Mouse (Mus musculus) liver, embryonic 11.5 days (tissue): ENCODE results near the gene Fbxl3. TPM values are rescaled to one million over a fixed set of nuclear protein-coding genes. Genes with fewer than 3 reads are reported as not detected.

ENCODE experiments used
- ATAC-seq: fragments of 200-750 bp; cut with Nextera tagmentation; replicated peaks from 2 replicates; pipeline ENCODE4 v1.8.0; 2017; ENCODE audit warnings: moderate number of reproducible peaks, mild to moderate bottlenecking, moderate TSS enrichment, moderate library complexity; ENCODE audit not compliant: low FRiP score
- DNase-seq: peaks from one replicate; pipeline ENCODE4 v3.0.0-alpha.2; 2017; ENCODE audit warnings: low spot score
- H3K27ac ChIP-seq: fragments of 300-500 bp; sonication (generic); 2 replicates; pipeline ENCODE4 v1.5.1; 2014; ENCODE audit warnings: mild to moderate bottlenecking, low read depth, low read length, control low read depth
- H3K27me3 ChIP-seq: fragments of 300-500 bp; sonication (generic); replicated peaks from 2 replicates; pipeline ENCODE4 v1.6.1; 2014; ENCODE audit warnings: low read length, mixed read lengths; ENCODE audit not compliant: control insufficient read depth, insufficient read depth
- H3K36me3 ChIP-seq: fragments of 300-500 bp; sonication (generic); 2 replicates; pipeline ENCODE4 v1.6.1; 2014; ENCODE audit warnings: mild to moderate bottlenecking, low read length, moderate library complexity, mixed read lengths; ENCODE audit not compliant: control insufficient read depth, insufficient read depth
- H3K4me1 ChIP-seq: fragments of 300-500 bp; sonication (generic); replicated peaks from 2 replicates; pipeline ENCODE4 v1.6.1; 2014; ENCODE audit warnings: low read length, mixed read lengths; ENCODE audit not compliant: control insufficient read depth, insufficient read depth
- H3K4me2 ChIP-seq: fragments of 300-500 bp; sonication (generic); 2 replicates; pipeline ENCODE4 v1.6.1; 2014; ENCODE audit warnings: mild to moderate bottlenecking, control low read depth, moderate library complexity
- H3K4me3 ChIP-seq: fragments of 300-500 bp; sonication (generic); 2 replicates; pipeline ENCODE4 v1.5.1; 2014; ENCODE audit warnings: low read depth, low read length, control low read depth
- H3K9ac ChIP-seq: fragments of 300-500 bp; sonication (generic); 2 replicates; pipeline ENCODE4 v1.6.1; 2014; ENCODE audit warnings: low read depth, low read length, control low read depth
- H3K9me3 ChIP-seq: fragments of 300-500 bp; sonication (generic); 2 replicates; pipeline ENCODE4 v1.6.1; 2016; ENCODE audit warnings: low read length, inconsistent platforms, mixed read lengths; ENCODE audit not compliant: control insufficient read depth
- WGBS: fragments of 180-500 bp; shearing (Covaris S2); extraction: QIAGEN DNeasy Blood & Tissue Kit; methylation state at CpG from one replicate; pipeline ENCODE4 v1.1.7; 2014; 5-methylcytosine and 5-hydroxymethylcytosine counted together
- polyA plus RNA-seq: library from polyadenylated mRNA; unstranded; fragments of >200 nt; fragmentation: Nextera tagmentation; extraction: Ambion mirVana; gene quantifications from 2 replicates; pipeline ENCODE4 v1.2.1, GENCODE M21; 2014

The Fbxl3 gene
- polyA plus RNA-seq, 1 experiment from 2014 or later: 15.1 TPM

DNA sequence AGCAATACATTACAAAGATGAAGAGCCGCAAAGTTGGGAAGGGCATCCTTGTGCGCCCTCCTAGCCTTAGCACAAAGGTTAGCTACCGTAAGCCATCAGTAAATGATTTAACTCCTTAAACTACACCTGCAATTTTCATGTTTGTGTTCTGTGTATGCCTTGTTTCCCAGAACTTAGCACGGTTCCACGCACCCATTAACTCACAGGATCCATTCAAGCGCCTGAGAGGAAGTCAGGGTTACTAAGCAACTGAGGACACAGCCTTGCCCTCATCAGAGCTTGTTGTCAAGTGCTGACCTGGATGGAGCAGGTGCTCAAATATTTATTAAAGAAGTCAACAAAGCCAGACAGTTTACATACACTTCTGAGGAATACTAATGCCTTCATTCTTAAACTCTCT lies 2.9 kb upstream of the Fbxl3 start:
- WGBS: 69% methylated on average over 6 of the region's 6 CpGs
- ATAC-seq (no peak), DNase-seq (no peak)

DNA sequence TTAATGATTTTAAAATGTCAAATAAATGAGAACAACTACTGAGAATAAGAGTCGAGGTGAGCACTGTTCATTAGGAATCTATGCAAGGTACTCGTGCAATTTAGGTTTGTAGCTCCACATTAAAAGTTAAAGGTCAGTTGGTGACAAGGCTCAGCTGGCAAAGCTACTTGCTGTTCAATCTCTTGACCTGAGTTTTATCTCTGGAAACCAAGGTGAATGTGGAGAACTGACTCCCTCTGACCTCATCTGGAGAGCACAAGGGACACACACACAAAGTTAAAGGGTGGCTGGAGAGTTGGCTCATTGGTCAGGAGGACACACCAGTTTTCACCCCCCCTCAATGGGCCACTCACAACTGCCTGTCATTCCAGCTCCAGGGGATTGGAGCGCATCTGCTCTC lies 1.8 kb upstream of the Fbxl3 start:
- no peak for ATAC-seq

More for the DNA sequence above, 2.9 kb upstream of the Fbxl3 start:
- Histone ChIP-seq H3K4me1 (peaks cover 3% of the 10 kb centered on the region), H3K4me2 (no peak overlapping the region), H3K36me3 (no peaks in the 10 kb centered on the region), H3K9me3 (no peaks in the 10 kb centered on the region), H3K4me3 (no peak overlapping the region), H3K27me3 (no peaks in the 10 kb centered on the region), H3K27ac (no peak overlapping the region), H3K9ac (no peak overlapping the region)

DNA sequence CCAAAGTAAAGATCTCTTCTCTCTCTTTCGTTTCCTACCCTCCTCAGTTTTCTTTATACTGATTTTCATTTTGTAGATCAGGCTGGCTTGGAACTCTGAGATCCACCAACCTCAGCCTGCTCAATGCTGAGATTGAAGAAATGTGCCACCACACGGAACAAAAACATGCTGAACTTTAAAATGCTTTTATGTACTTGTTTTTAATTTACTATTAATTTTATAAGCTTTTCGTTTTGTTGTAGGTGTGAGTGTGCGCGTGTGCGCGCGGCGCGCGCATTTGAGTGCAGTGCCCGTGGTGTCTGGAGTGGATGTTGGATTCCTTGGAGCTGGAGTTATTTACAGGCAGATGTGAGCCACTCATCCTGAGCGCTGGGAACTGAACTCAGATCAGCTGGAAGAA lies 930 bp upstream of the Fbxl3 start:
- WGBS: 82% methylated on average over 13 of the region's 13 CpGs
- H3K36me3 ChIP-seq: peaks cover 3% of the 10 kb centered on the region; the same call in 1 of the 2 replicates
- ATAC-seq: no peak
- DNase-seq: no peak
- H3K9ac ChIP-seq: no peak overlapping the region
- peaks cover 5% of the 10 kb centered on the region for H3K4me1 ChIP-seq
- H3K9me3 ChIP-seq: no peaks in the 10 kb centered on the region
- 0 out of 2 replicates have a peak overlapping the region, but pooled peaks have one; percentile 85 for H3K4me3 ChIP-seq
- H3K27ac ChIP-seq: no peak overlapping the region
- H3K4me2 ChIP-seq: peak overlapping the region; percentile 76; the same call in 1 of the 2 replicates
- H3K27me3 ChIP-seq: no peaks in the 10 kb centered on the region

More for the DNA sequence above, 1.8 kb upstream of the Fbxl3 start:
- Histone ChIP-seq H3K9me3 (no peaks in the 10 kb centered on the region), H3K4me2 (no peak overlapping the region), H3K9ac (no peak overlapping the region), H3K4me1 (peaks cover 5% of the 10 kb centered on the region), H3K4me3 (no peak overlapping the region), H3K36me3 (peaks cover 3% of the 10 kb centered on the region; the same call in 1 of the 2 replicates), H3K27me3 (no peaks in the 10 kb centered on the region), H3K27ac (no peak overlapping the region)
- WGBS: 72% methylated on average over 3 of the region's 3 CpGs
- DNase-seq: no peak

DNA sequence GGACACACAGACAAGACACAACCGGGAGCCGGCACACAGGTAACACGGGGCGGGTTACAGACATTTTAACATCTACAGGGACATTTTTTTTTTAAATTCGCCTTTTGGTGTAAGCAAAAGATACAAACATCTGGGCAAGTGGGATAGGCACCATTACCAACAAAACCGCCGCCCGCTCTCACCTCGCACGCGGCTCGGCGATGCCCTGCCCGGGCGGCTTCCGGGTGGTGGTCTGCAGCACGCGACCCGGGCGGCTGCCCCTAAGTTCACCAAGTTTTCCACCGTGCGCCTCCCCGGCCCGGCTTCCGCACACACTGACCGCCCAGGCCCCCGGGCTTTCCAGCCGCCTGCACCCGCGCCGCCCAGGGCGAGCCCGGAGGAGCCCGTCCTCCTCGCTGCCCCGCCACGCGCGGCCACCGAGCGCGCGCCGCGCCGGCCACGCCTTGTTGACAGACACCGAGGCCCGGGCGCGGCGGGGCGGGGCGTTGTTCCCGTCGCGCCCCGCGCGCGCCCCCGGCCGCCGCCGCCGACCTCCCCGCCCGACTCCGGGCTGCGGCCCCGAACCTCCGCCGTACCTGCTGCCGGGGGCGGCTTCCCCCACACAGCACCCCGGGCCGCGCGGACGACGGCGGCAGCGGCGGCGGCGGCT lies 655 bp downstream of the Fbxl3 start:
- peaks cover 6% of the 10 kb centered on the region; the same call in 1 of the 2 replicates for H3K36me3 ChIP-seq
- peak overlapping the region; percentile 96 for H3K9ac ChIP-seq
- H3K9me3 ChIP-seq: no peaks in the 10 kb centered on the region
- peak overlapping the region; percentile 85 for H3K4me3 ChIP-seq
- DNase-seq: peak; percentile 85
- WGBS: under 1% methylated on average over 47 of the region's 86 CpGs
- H3K27me3 ChIP-seq: no peaks in the 10 kb centered on the region
- H3K4me2 ChIP-seq: peak overlapping the region; percentile 76
- H3K27ac ChIP-seq: peak overlapping the region; percentile 99
- peaks cover 8% of the 10 kb centered on the region for H3K4me1 ChIP-seq
- ATAC-seq: peak; percentile 81

DNA sequence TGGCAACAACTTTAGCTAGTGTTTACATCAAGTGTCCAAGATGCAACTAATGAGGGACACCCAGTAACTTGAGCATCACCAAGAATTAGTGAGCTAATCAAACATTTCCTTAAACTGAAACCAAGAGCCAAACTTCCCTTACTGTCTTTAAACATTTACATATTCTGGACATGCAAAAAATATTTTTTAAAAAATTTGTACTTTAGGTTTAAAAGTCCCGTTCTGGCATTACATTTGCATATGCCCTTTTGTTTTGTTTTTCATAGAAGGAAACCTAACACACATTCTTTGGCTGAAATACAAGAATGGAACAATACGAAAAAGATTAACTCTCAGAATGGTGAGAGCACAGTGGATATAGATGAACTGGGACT lies 1.2 kb downstream of the Fbxl3 start:
- Histone ChIP-seq H3K27ac (peak overlapping the region; percentile 99), H3K4me1 (peaks cover 12% of the 10 kb centered on the region), H3K9me3 (no peaks in the 10 kb centered on the region), H3K9ac (peak overlapping the region; percentile 96), H3K36me3 (peaks cover 6% of the 10 kb centered on the region; the same call in 1 of the 2 replicates), H3K4me3 (peak overlapping the region; percentile 85), H3K27me3 (no peaks in the 10 kb centered on the region), H3K4me2 (peak overlapping the region; percentile 76)
- 2% methylated on average over 2 of the region's 2 CpGs for WGBS
- DNase-seq (no peak), ATAC-seq (no peak)

DNA sequence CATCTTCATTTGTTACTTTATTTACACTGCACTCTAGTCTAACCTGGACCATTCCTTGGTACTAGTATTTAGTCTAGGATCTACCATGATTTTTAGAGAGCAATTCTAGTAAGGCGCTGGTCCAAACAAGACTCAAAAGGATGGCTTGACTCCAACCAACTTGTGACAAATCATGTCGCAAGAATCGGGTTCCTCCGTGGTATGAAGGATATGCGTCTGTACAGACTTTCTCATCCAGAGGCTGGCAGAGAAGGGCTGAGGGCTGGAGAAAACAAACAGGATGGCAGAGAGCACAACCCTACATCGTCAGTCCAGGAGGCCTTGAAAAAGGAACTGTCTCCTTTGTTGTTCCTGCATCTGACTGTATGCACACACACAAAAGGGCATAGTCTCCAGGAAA lies 2.7 kb downstream of the Fbxl3 start:
- Histone ChIP-seq H3K9me3 (no peaks in the 10 kb centered on the region), H3K4me1 (peaks cover 12% of the 10 kb centered on the region), H3K27me3 (no peaks in the 10 kb centered on the region), H3K4me2 (no peak overlapping the region), H3K27ac (no peak overlapping the region), H3K9ac (no peak overlapping the region), H3K36me3 (peaks cover 6% of the 10 kb centered on the region; the same call in 1 of the 2 replicates), H3K4me3 (no peak overlapping the region)
- no peak for ATAC-seq
- no peak for DNase-seq
- WGBS: 79% methylated on average over 6 of the region's 6 CpGs

DNA sequence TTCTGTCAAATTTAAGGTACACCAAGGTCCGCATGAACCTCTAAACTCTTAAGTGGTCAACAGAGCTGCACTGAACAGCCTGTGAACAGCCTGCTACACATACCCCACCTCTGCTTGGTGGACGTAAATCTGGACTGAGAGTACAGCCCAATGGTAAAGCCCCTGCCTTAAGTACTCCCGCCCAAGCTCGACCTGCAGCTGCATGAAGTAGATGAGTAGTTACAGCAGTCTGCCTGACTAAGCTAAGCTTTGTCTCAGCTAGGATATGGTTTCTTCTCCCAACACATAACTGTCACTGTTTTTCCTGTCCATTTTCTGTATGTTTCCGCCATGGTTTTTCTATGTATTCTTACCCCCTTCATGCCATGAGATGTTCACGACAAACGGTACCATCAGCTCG lies 3.5 kb downstream of the Fbxl3 start:
- ATAC-seq (no peak), DNase-seq (peak; percentile 10)
- Histone ChIP-seq H3K4me2 (no peak overlapping the region), H3K9me3 (no peaks in the 10 kb centered on the region), H3K4me3 (no peak overlapping the region), H3K9ac (no peak overlapping the region), H3K4me1 (peaks cover 12% of the 10 kb centered on the region), H3K27me3 (no peaks in the 10 kb centered on the region), H3K27ac (no peak overlapping the region), H3K36me3 (peaks cover 6% of the 10 kb centered on the region; the same call in 1 of the 2 replicates)
- WGBS: 86% methylated on average over 8 of the region's 8 CpGs

DNA sequence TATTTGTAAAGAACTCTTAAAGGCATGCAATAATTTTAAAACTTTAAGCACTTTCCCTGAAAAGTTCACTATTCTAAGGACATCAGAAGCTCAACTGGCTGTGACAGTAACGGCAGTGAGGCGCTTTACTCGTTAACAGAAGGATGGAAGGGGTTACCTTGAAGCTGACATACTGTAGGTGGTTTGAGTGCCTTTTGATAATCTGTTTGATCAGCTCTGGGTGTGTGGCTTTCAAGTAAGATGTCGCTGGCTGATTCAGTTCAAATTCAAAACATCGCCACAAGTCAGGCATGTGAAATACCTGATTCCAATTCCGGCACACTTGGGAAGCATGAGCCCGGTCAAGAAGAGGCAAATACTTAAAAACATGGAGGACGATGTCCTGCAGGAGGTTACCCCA lies 4.3 kb downstream of the Fbxl3 start:
- peak; percentile 7 for DNase-seq
- H3K27me3 ChIP-seq: no peaks in the 10 kb centered on the region
- no peak overlapping the region for H3K4me3 ChIP-seq
- H3K4me2 ChIP-seq: no peak overlapping the region
- WGBS: 89% methylated on average over 8 of the region's 8 CpGs
- no peak overlapping the region for H3K9ac ChIP-seq
- ATAC-seq: no peak
- H3K27ac ChIP-seq: no peak overlapping the region
- H3K4me1 ChIP-seq: peaks cover 12% of the 10 kb centered on the region
- no peaks in the 10 kb centered on the region for H3K9me3 ChIP-seq
- peaks cover 6% of the 10 kb centered on the region; the same call in 1 of the 2 replicates for H3K36me3 ChIP-seq

DNA sequence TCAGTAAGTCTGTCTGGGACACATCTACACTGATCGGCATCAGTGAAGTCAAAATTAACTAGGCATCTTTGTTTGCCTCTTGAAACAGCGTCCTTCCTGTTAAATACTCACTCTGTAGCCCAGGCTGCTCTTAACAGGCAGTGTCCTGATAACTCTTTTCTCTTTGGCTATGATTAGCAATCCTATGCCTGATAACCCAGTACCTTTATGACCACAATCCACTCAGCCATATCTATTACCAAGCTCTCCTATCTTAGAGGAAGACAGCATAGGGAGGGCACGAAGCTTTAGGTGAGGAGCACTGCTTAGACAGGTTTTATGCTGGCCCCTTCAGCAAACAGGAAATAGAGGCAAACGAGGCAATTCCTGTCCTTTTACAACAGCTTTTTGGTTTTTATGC lies 5.7 kb downstream of the Fbxl3 start:
- Histone ChIP-seq H3K4me2 (no peak overlapping the region), H3K36me3 (peaks cover 10% of the 10 kb centered on the region)

More for the DNA sequence above, 5.7 kb downstream of the Fbxl3 start:
- WGBS: 48% methylated on average over 4 of the region's 4 CpGs
- H3K4me1 ChIP-seq: peaks cover 12% of the 10 kb centered on the region
- H3K27me3 ChIP-seq: no peaks in the 10 kb centered on the region
- DNase-seq (no peak), ATAC-seq (no peak)
- no peak overlapping the region for H3K4me3 ChIP-seq
- H3K9me3 ChIP-seq: no peaks in the 10 kb centered on the region
- no peak overlapping the region for H3K27ac ChIP-seq
- H3K9ac ChIP-seq: no peak overlapping the region
